Mouse (Mus musculus) thymus, postnatal 25 days (tissue): Measurements from ENCODE around the gene Gnai2.
A peak's percentile ranks its signal among the peaks of the same experiment; 100 is the strongest.

ENCODE experiments used
- DNase-seq: peaks from one replicate; pipeline ENCODE4 v3.0.0; 2022

The Gnai2 gene

DNA sequence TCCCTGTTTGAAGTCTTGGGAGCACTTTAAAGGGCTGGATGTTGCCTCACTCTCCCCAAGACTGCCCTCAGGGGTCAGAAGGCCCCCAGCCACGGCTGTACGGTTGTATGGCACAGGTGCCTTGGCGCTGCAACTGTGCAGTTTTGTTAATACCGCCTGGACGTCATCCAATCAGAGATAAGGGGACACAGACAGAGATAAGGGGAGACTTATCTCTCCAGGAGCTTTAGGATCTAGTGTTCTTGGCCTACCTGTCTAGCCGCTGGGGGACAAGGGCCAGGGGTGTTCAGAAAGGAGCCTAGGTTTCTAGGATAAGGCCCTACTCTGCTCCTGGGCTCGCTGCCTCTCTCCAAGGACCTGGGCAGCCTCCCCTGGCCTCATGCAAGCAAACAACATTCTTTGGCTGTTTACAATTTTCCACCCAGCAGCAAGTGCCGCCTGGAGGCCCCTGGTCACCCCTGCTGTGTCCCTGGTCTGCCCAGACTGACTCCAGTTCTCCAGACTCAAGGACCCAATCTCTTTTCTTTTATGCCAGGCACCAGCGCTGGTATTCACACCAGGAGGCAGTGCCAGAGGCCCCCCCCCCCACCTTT is 27.4 kb downstream of the Gnai2 start:
- no peak for DNase-seq

DNA sequence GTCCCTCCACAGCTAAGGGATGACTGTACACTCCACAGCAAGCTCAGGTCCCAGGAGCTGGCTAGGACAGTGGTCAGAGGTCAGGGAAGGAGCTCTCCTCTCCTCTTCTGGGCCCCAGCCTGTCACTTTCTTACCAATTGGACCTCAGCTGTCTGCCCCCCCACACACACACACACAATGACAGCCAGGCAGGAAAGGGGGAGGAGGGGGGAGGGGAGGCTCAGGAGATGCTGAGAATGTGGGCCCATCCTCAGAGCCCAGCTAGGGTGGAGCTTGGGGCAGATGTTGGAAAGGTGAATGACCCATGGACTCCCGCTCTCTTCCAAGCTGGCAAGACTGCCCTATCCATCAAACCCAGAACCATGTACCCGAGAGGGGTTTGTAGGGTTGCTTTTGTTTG is 28.1 kb downstream of the Gnai2 start:
- DNase-seq = no peak

DNA sequence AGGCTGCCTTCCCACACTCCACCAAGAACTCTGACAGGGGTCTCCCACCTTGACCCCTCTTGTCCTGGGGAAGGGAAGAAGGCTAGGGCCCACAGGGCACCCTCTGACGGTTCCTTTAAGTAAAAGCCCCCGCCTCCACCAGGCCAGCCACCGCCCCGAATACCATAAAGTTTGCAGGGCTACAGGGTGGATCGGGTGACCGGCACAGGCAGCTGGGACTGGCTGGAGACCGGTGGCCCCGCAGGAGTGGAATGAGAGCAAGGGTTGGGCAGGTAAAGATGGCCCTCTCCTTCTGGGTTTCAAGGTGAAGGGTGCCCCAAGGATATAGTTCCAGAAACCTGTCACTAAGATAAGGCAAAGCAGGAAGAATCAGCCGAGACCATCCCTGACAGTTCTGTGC is 28.6 kb downstream of the Gnai2 start:
- DNase-seq = no peak

DNA sequence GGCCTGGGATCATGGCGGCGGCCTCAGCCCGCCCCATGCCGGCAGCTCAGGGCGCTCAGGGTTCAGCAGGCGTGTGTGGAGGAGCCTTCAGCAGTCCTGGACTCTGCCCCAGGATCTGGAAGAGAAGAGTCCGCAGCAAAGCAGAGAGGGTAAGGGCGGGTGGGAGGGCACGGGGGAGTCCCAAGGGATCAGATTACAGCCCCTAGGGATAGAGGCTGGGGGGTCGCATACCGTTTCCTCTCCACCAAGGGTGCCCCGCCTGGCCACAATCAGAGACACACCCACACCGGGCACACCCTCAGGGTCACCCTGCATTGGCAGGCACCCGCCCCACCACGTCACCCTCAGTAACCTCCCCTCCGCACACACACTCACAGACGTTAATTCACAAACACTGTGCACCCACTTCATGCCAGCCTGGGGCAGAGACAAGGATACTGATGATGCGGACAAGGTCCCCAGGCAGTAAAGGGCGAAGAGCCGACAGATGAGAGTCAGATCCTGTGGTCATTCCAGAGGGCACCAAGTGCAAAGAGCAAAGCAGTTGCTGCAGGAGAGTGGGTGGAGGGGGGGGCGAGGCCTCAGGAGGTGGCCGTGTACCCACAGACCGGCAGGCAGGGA is 30.0 kb downstream of the Gnai2 start:
- DNase-seq = no peak

DNA sequence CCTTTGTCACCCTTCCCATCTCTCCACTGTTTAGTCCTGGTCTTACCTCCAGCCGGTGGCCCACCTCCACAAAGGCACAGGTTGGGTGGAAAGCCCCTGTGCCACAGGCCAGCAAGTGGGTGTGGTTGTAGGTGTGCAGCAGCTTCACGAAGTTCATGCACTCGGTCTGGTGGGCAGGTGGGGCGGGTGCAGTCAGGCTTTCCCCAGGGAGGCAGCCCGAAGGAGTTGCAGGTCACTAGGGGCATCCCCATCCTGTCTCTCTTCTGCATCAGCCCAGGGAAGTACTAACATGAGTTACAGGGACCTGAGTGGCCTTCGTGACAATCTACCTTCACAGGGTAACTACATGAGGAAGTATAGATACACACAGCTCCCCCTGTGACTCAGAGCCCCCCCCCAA is 31.9 kb downstream of the Gnai2 start:
- DNase-seq = no peak

DNA sequence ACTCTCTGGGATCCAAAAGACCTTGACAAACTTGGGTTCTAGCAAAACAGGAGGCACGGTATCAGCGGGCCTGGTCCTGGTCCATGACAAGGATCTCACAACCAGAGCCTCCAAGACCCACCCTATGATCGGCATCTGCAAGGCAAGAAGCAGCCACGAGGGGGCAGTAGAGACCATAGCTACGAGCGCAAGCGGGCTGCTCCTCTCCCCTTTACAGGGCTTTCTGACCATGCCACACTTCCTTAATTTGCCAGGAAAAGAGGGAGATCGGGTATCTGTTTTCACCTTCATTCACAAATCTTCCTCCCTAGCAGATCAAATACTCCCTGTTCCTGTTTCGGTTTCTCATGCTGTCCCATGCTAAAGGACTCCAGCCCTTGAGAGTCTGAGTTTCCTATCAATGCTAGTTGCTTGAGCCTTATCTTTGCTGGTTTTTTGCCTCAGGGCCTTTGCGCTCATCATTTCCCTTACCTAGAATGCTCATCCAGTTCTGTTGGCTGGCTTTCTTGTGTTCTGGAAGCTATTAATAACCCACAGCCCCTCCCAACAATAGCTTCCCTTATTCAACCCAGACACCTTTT is 33.0 kb downstream of the Gnai2 start:
- peak; percentile 92 for DNase-seq

DNA sequence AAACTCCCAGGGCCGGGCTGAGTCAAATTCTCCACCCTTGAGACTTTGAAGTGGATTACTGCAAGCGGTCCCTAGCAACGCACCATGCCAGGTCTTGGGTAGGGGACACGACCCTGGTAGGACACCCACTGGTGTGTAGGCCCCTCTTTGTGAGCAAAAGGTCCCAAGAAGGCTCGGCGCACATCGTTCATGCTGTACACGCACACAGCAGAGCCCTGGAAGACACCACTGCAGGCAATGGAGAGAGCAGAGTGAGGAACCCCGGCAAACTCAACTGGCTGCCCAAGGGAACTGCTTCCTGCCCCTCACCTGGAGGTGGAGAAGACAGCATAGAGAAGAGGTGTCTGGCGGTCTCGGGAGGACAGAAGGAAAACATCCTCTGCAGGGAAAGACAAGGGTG is 33.9 kb downstream of the Gnai2 start:
- DNase-seq = no peak

DNA sequence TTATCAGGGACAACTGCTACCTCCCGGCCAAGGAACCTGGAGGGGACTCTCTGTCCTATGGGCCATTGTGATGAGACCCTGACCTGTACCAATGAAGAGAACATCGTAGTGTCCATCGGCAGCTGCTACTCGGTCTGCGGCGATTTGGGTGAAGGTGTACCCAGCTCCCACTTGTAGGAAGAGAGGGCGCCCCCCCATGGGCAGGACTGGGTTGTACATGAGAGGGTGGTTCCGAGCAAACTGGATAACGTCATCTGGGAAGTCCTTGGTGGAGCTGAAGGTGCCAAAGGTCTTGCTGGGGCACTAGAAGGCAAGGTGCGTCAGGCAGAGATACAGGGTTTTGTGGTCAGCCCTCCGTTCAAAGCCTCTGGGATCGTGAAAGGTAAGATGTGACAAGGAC is 34.4 kb downstream of the Gnai2 start:
- DNase-seq = no peak

DNA sequence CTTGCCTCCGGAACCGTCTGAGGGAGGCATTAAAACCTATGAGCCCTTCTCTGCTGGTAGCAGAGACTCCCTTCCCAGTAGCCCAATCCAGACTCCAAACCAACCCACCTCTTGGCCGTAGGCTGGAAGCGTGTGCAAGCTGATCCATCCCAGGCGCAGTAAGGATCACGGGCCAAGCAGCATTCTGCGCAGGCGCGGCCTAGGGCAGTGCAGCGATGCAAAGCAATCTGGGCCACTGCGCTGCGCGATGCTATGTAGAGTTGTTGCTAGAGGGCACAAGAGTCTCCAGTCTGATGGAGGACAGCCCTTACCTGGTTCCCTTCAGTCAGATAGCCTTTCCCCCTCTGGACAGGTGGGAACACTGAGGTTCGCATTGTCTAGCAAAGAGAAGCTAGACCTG is 35.3 kb downstream of the Gnai2 start:
- no peak for DNase-seq

DNA sequence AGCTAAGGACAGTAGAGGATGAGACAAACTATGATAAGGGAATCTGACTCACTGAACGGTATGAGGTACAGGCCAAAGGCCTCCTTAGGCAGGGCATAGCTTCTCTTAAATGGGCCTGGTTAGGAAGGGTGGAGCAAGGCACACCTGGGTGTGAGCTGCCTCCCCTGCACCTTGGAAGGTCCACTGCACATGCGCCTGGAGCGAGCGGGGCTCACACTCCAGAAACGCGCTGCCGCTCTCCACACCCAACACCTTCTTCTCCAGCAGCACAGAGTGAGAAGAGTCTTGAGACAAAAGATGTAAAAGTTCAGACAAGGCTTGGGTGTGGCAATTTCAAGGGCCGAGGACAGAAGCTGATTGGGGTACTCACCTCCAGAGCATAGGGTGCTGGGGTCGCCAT is 35.7 kb downstream of the Gnai2 start:
- DNase-seq = no peak

DNA sequence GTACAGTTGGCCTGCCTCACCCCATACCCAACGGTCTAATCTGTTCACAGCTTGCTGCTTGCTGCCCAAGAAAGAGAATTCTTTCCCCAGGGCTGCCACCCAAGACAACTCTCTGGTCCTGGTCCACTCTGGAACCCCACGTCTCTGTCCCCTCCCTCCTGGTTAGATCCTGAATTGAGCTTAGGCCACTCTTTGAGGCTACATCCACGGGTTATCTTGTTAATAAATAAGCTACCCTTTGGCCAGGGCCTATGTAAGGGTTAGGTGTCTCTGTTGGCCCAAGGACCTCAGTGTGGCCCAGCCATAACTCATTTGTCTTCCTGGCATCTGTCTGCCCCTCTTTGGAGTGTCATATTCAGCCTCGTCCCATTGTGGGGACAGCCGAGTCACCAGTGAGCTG is 36.8 kb downstream of the Gnai2 start:
- no peak for DNase-seq

DNA sequence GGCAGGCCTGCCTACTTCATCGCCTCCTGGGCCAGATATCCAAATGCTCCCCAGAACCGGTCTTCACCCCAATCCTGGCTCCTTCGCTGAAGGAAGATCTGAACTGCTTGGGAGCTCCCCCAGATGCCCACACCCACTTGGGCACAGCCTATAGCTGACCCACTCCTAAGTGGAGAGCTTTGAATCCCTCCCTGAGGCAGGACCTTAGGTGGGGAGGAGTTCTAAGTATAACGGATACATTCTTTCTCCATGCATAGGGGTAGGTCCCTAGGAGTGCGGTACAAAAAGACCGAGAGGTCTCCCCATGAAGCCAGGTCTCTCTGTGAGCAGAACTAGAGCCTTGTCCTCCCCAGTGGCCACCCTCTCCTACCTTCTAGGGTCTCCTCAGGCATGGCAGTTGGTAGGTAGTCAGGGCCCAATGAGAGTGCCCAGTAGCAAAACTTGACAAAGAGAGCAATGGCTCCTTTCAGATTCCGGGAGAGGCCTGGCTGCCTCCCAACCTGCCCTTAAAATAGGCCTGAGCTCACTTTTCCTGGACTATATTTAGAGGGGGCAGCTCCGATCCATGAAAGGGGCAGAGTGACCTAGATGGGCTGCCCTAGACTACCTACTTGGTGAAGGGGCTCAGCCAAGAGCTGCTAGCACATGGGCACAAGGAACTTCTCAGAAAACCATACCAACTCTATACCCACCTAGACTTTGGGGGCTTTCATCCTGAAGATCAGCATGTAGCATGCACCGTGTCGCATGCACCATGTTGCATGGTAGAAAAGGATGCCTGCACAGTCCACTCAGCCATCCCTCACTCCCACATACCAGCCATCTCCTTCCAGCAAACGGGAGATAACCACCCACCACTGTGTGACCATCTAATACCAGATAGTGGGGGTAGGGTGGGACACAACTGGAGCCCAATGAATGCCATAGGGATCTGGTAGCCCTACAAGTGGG is 38.3 kb downstream of the Gnai2 start:
- no peak for DNase-seq

DNA sequence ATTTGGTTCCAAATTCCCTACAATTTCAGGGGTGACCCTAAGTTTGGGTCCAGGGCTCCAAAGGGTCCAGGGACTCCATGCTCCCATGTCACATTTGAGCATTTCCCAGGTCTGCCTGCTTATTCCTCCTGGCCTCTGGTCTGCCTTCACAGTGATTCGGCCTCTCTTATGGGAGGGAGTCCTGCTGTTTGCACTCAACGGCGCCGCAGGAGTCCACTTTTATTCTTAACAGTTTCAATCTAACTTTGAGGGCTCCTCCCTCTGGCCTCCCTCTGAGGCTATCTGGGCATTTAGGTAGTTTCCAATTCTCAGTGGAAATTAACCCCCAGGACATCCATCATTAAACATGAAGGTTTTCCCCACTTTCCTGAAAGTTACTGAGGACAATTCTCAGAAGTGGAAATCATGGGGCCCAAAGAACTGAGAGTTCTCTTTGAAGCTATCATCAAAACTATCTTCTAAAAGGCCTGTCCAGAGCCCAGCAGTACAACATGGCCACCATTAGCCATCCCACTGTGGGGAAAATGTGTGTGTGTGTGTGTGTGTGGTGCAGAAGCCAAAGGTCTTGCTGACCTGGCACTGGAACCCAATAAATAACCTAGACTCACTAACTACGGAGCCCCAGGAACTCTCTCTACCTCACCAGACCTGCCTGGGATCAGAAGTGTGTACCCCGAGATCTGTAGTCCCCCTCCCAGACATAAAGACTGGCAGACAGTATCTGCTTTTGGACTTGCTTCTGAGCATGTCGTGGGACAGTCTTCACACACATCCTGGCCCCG is 40.7 kb downstream of the Gnai2 start:
- no peak for DNase-seq

DNA sequence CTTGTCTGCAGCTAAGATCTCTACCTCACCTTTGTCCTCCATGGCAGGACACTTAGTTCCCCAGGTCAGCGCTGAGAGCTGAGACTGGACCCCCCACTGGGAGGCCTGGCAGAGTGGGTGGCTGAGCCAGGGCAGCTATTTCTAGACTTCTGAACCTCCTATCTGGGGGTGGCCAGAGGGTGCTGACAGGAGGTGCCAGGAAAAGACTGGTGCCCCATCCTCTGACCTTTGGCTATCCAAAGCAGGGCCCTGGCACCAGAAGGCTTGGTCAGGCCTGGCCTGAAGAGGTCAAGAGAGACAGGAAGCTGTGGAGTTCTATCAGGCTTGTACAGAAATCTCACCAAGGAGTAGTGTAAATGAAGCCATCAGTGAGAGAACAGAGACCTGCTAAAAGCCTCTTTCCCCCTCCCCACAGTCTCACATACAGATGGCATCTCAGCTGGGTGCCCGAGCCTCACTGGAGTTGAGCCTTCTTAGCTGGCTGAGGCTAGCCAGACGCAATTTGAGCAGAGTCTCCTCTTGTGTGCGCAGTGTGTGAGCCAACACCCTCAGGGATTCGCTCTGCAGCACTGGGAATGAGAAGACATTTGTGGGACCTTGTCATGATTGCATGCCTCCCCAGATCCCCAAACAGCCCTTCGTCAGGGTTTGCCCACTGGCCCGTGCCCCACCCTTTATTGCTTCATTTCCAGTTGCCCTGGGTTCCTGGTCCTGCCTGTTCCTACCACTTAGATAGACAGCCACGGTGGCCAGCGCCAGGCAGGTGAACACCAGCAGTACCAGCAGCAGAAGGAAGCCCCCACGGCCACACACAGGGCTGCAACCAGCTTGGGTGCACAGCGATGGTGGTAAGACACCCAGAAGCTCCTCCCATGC is 41.8 kb downstream of the Gnai2 start:
- DNase-seq = no peak

DNA sequence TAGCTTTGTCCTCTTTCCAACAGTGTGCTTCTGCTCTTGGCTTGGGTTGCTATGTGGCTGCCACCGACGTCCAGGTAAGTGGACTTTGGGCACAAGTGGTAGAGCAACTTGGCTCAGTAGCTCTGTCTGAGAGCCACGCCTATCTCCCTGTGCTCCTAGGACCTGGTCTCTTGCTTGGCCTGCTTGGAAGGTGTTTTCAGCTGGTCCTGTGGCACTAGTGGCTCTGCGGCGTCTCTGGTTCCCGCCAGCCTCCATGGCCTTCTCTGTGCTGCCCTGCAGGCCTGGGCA is 44.5 kb downstream of the Gnai2 start:
- DNase-seq = no peak

DNA sequence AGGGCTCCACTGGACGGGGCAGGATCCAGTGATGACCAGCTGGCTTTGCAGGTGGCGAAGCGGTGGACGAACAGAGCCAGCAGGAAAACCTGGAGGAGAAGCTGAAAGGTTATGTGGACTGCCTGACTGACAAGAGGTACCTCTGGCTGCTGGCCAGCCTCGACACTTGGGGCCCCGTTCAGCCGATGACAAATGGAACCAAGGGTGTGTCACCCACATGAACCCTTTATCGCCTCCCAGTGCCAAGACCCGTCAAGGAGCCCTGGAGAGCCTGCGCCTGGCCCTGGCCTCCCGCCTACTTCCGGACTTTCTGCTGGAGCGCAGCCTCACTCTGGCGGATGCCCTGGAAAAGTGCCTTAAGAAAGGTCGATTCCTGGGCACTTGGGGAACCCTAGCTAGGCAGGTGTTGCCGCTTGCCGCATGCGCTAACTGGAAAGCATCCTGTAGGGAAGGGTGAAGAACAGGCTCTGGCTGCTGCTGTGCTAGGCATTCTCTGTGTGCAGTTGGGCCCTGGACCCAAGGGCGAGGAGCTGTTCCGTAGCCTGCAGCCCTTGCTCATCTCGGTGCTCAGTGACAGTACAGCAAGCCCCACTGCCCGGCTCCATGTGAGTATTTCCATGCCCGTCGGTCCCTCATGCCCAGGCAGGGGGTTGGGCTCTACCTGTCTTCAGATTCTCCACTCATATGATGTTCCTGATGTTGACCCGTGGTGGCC is 45.0 kb downstream of the Gnai2 start:
- no peak for DNase-seq

DNA sequence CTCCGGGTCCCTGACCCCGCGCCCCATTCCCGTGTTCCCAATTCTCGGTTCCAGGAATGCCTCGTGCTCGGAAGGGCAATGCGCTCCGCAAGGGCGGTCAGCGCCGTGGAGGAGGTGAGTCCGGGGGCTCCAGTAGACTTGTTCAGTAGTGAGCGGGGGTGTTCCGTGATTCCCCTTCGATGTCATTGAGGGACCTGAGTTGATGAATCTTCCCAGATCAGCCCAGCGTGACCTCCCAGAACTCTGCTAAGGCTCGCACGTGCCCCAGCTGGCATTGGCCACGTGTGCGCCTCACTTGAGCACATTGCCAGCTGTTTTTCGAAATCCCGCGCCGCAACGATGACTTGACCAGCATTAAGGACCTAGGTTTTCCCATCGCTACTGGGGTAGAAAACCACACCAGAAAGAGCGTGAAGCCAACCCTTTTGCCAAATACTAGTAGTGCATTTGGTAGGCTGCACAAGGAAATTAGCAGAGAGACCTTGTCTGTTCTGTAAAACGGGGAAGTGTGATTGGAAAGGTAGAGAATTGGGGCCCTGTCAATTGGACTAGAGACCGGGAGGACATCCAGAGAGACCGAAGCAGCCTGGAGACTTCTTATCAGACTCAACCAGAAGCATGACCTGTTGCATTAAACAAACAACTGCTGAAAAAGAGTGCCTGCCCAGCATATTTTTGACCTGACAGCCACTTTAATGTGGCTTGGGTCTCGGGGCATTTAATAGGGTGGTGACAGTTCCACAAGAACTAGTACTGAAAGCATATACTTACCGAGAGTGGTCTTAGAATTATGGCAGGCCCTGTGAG is 47.1 kb downstream of the Gnai2 start:
- DNase-seq = no peak

DNA sequence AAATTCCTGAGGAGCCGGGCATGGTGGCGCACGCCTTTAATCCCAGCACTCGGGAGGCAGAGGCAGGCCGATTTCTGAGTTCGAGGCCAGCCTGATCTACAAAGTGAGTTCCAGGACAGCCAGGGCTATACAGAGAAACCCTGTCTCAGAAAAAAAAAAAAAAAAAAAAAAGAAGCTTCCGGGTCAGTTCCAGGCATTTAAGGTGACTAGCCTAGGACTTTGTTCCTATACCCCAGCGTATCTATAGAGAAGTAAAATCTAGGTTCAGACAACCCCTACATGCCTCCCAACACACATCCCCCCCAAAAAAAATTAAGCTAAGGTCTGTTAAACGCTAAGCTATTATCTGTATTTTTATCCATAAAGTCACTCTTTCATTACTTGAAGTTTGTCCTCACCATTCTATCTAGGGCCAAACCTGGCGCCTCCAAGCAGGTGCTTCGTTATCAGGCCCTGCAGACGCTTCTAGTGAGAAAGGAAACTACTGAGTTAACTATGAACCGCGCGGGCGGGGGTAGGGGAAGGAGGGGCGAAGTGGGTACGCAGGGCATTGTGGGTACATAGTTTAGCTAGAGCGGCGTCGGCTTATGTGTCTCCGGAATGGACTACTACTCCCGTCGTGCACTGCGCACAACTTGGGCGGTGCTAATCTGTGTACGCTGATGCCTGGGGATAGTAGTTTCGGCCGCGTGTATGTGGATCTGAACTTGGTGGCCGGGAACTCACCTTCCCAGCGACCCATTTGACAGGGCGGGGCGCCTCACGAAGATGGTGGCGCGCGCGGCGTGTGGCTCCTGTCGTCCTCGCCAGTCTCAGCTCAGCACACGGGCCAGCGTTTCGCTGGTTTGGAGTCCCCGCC is 48.0 kb downstream of the Gnai2 start, which contains the start of gene Ifrd2:
Ifrd2 (plus strand) TSS at position 669 of the 859 bp plus-strand sequence.
- peak; percentile 96 for DNase-seq

DNA sequence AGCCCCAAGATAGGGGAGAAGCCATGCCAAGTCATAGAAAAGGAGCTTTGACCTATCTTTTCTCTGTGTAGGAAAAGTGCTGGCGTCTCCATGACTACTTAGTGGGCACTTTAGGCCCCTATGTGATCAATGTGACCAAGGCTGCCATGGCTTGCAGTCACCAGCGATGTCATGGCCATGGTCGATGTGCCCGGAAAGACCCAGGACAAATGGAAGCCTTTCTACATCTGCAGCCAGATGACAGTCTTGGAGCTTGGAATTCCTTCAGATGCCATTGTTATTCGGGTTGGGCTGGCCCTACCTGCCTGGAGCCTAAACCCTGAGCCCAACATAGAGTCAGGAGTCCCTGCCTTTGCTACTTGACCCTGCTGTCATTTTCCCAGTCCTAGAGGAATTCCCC is 48.7 kb downstream of the Gnai2 start:
- DNase-seq = no peak
